Mouse (Mus musculus): Measurements from ENCODE around the gene Gm17455. TPM values are rescaled to one million over a fixed set of nuclear protein-coding genes. Genes with fewer than 3 reads are reported as not detected.

Gm17455 gene
- polyA plus RNA-seq, 1 experiment from 2014 or later, result 6.9 TPM

GRCm38 (mm10) chr10:60398051-60398814, 1.3 kb upstream of the Gm17455 start:
- H3K36me3 ChIP-seq (ENCODE audit: control insufficient read depth, insufficient read depth, low read length), result no peaks in the 10 kb centered on the region
- H3K4me1 ChIP-seq (ENCODE audit: control insufficient read depth, insufficient read depth, low read length), result no peaks in the 10 kb centered on the region
- WGBS, result 94% methylated on average over 10 of the region's 10 CpGs
- no peak overlapping the region for H3K4me2 ChIP-seq (ENCODE audit: low read length)
- H3K27me3 ChIP-seq (replicated peaks; ENCODE audit: control insufficient read depth, insufficient read depth, low read length), result no peaks in the 10 kb centered on the region
- DNase-seq (ENCODE audit: low spot score), result no peak
- H3K27ac ChIP-seq (ENCODE audit: low read depth, low read length), result no peak overlapping the region
- no peaks in the 10 kb centered on the region for H3K9me3 ChIP-seq (replicated peaks; ENCODE audit: control insufficient read depth, low read length)
- no peak for ATAC-seq
- H3K9ac ChIP-seq (ENCODE audit: low read length), result no peak overlapping the region
- no peak overlapping the region for H3K4me3 ChIP-seq (ENCODE audit: low read depth, low read length)

- Histone ChIP-seq H3K36me3 (ENCODE audit: control insufficient read depth, insufficient read depth, low read length) (no peaks in the 10 kb centered on the region), H3K9me3 (replicated peaks; ENCODE audit: control insufficient read depth, low read length) (no peaks in the 10 kb centered on the region), H3K9ac (ENCODE audit: low read length) (no peak overlapping the region), H3K27me3 (replicated peaks; ENCODE audit: control insufficient read depth, insufficient read depth, low read length) (no peaks in the 10 kb centered on the region), H3K27ac (ENCODE audit: low read depth, low read length) (no peak overlapping the region), H3K4me2 (ENCODE audit: low read length) (no peak overlapping the region), H3K4me3 (ENCODE audit: low read depth, low read length) (no peak overlapping the region), H3K4me1 (ENCODE audit: control insufficient read depth, insufficient read depth, low read length) (no peaks in the 10 kb centered on the region)
- no peak for DNase-seq (ENCODE audit: low spot score)
- no peak for ATAC-seq
- 80% methylated on average over 11 of the region's 11 CpGs for WGBS
Measured at GRCm38 (mm10) chr10:60400507-60401295, 1.2 kb downstream of the Gm17455 start.

DNA sequence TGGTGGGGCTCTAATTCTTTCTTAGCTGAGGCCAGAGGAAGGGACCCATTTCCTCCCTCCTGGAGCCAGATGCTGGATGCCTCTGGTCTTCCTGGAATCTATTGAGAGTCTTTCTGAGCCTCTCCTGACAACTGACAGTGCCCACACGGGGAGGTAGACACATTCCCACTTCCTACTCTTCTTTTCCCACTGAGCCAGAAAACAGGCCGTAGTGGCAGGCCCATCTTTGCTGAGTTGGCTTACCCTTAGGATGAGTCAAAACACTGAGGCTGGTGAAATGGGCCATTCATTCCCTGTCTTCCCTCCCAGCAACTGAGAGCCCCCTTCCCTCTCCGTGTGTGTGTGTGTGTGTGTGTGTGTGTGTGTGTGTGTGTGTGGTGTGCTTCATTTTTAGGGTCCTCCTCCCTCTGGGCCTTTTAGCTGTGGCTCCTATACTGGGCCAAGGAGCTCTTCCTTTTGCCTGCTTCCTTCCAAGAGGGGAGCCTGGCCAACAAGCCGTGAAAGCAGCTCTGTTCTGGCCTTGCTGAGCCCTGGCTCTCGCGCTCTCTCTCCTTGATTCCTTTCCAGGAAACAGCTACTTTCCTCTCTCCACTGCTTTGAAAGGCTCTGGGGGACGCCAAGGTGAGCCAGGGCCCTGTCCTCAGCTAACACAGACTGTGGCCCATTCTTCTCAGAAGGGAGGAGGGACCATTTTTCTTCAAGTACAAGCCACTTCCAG, 6.1 kb downstream of the Gm17455 start:
- no peaks in the 10 kb centered on the region for H3K36me3 ChIP-seq (ENCODE audit: control insufficient read depth, insufficient read depth, low read length)
- H3K9me3 ChIP-seq (replicated peaks; ENCODE audit: control insufficient read depth, low read length), result no peaks in the 10 kb centered on the region
- no peak overlapping the region for H3K4me2 ChIP-seq (ENCODE audit: low read length)
- no peak overlapping the region for H3K27ac ChIP-seq (ENCODE audit: low read depth, low read length)
- no peak overlapping the region for H3K9ac ChIP-seq (ENCODE audit: low read length)
- ATAC-seq, result no peak
- DNase-seq (ENCODE audit: low spot score), result peak; percentile 38
- WGBS, result 47% methylated on average over 7 of the region's 7 CpGs
- no peaks in the 10 kb centered on the region for H3K4me1 ChIP-seq (ENCODE audit: control insufficient read depth, insufficient read depth, low read length)
- H3K27me3 ChIP-seq (replicated peaks; ENCODE audit: control insufficient read depth, insufficient read depth, low read length), result no peaks in the 10 kb centered on the region
- H3K4me3 ChIP-seq (ENCODE audit: low read depth, low read length), result no peak overlapping the region

DNA sequence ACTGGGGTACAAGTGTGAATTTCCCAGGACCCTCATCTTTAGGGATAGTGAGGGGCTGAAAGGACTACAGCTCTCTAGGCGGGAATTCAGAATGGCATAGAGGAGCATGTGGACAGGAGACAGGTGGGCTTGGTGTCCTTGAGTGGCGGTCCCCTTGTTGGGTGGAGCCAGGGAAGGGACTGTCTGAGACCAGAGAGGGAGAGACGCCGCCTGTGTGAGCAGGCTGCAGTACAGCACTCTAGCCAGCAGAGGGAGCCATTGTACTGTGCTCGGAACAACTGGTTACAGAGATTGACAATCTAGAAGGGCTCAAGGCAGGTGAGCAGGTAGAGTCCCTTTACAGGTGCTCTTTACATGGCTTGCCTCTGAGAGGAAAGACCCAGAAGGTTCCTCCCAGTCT, 8.3 kb downstream of the Gm17455 start:
- H3K9me3 ChIP-seq (replicated peaks; ENCODE audit: control insufficient read depth, low read length), result no peaks in the 10 kb centered on the region
- H3K4me1 ChIP-seq (ENCODE audit: control insufficient read depth, insufficient read depth, low read length), result no peaks in the 10 kb centered on the region
- peak; percentile 72 for DNase-seq (ENCODE audit: low spot score)
- WGBS, result 3% methylated on average over 5 of the region's 5 CpGs
- H3K9ac ChIP-seq (ENCODE audit: low read length), result no peak overlapping the region
- no peak overlapping the region for H3K4me2 ChIP-seq (ENCODE audit: low read length)
- H3K36me3 ChIP-seq (ENCODE audit: control insufficient read depth, insufficient read depth, low read length), result no peaks in the 10 kb centered on the region
- H3K27ac ChIP-seq (ENCODE audit: low read depth, low read length), result no peak overlapping the region
- no peak overlapping the region for H3K4me3 ChIP-seq (ENCODE audit: low read depth, low read length)
- no peaks in the 10 kb centered on the region for H3K27me3 ChIP-seq (replicated peaks; ENCODE audit: control insufficient read depth, insufficient read depth, low read length)
- ATAC-seq, result peak; percentile 67

DNA sequence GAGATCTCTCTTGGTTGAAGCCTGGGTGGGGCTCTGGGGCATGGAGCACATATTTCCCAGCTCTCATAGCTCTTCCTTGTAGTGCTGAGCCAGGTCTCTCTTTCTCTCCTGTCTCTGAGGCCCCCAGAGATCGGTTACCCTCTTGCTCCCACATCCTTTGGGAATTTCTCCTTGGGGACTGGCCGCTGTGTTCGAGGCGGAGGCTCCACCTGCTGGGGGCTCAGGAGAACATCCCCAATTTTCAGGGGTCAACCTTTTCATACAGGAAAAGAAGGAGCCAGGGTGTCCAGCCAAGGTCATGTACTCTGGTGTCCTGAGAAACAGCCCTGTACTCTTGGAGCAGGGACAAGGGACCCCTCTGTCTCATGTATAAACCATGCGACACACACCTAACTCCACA, 12.3 kb downstream of the Gm17455 start:
- Histone ChIP-seq H3K4me1 (ENCODE audit: control insufficient read depth, insufficient read depth, low read length) (no peaks in the 10 kb centered on the region), H3K4me3 (ENCODE audit: low read depth, low read length) (no peak overlapping the region), H3K36me3 (ENCODE audit: control insufficient read depth, insufficient read depth, low read length) (no peaks in the 10 kb centered on the region), H3K27me3 (replicated peaks; ENCODE audit: control insufficient read depth, insufficient read depth, low read length) (no peaks in the 10 kb centered on the region), H3K9ac (ENCODE audit: low read length) (no peak overlapping the region), H3K9me3 (replicated peaks; ENCODE audit: control insufficient read depth, low read length) (no peaks in the 10 kb centered on the region), H3K4me2 (ENCODE audit: low read length) (no peak overlapping the region), H3K27ac (ENCODE audit: low read depth, low read length) (no peak overlapping the region)
- 19% methylated on average over 5 of the region's 5 CpGs for WGBS
- peak; percentile 33 for DNase-seq (ENCODE audit: low spot score)
- no peak for ATAC-seq

- Histone ChIP-seq H3K36me3 (ENCODE audit: control insufficient read depth, insufficient read depth, low read length) (no peaks in the 10 kb centered on the region), H3K4me1 (ENCODE audit: control insufficient read depth, insufficient read depth, low read length) (no peaks in the 10 kb centered on the region), H3K9ac (ENCODE audit: low read length) (no peak overlapping the region), H3K4me3 (ENCODE audit: low read depth, low read length) (no peak overlapping the region), H3K4me2 (ENCODE audit: low read length) (no peak overlapping the region), H3K9me3 (replicated peaks; ENCODE audit: control insufficient read depth, low read length) (no peaks in the 10 kb centered on the region), H3K27me3 (replicated peaks; ENCODE audit: control insufficient read depth, insufficient read depth, low read length) (no peaks in the 10 kb centered on the region), H3K27ac (ENCODE audit: low read depth, low read length) (no peak overlapping the region)
- WGBS, result 92% methylated on average over 2 of the region's 2 CpGs
- ATAC-seq, result no peak
- DNase-seq (ENCODE audit: low spot score), result no peak
Measured at GRCm38 (mm10) chr10:60413756-60414155, 14.2 kb downstream of the Gm17455 start.

- WGBS, result 92% methylated on average over 2 of the region's 2 CpGs
Measured at GRCm38 (mm10) chr10:60417041-60417440, 17.5 kb downstream of the Gm17455 start.

GRCm38 (mm10) chr10:60418137-60418536, 18.6 kb downstream of the Gm17455 start:
- ATAC-seq (peak; percentile 40), DNase-seq (ENCODE audit: low spot score) (peak; percentile 86)
- Histone ChIP-seq H3K36me3 (ENCODE audit: control insufficient read depth, insufficient read depth, low read length) (no peaks in the 10 kb centered on the region), H3K27ac (ENCODE audit: low read depth, low read length) (no peak overlapping the region), H3K9ac (ENCODE audit: low read length) (no peak overlapping the region), H3K4me2 (ENCODE audit: low read length) (no peak overlapping the region), H3K4me3 (ENCODE audit: low read depth, low read length) (no peak overlapping the region), H3K4me1 (ENCODE audit: control insufficient read depth, insufficient read depth, low read length) (no peaks in the 10 kb centered on the region), H3K9me3 (replicated peaks; ENCODE audit: control insufficient read depth, low read length) (no peaks in the 10 kb centered on the region), H3K27me3 (replicated peaks; ENCODE audit: control insufficient read depth, insufficient read depth, low read length) (no peaks in the 10 kb centered on the region)
- 19% methylated on average over 3 of the region's 3 CpGs for WGBS

More at GRCm38 (mm10) chr10:60417041-60417440, 17.5 kb downstream of the Gm17455 start:
- Histone ChIP-seq H3K4me2 (ENCODE audit: low read length) (no peak overlapping the region), H3K36me3 (ENCODE audit: control insufficient read depth, insufficient read depth, low read length) (no peaks in the 10 kb centered on the region), H3K4me1 (ENCODE audit: control insufficient read depth, insufficient read depth, low read length) (no peaks in the 10 kb centered on the region), H3K9ac (ENCODE audit: low read length) (no peak overlapping the region), H3K9me3 (replicated peaks; ENCODE audit: control insufficient read depth, low read length) (no peaks in the 10 kb centered on the region), H3K27ac (ENCODE audit: low read depth, low read length) (no peak overlapping the region), H3K4me3 (ENCODE audit: low read depth, low read length) (no peak overlapping the region), H3K27me3 (replicated peaks; ENCODE audit: control insufficient read depth, insufficient read depth, low read length) (no peaks in the 10 kb centered on the region)
- DNase-seq (ENCODE audit: low spot score) (no peak), ATAC-seq (no peak)
